ENCODE assay signal across 9 mouse cellular contexts in genomic region chr1:138345992-138346391, GRCm38 (mm10).
DNase-seq lines count a peak whose midpoint lies in the region; ATAC-seq and TF ChIP-seq lines count a peak whose summit lies in the region.
"Had no signal": no experiment of that assay in that cellular context is flagged by ENCODE, and none has a peak within 500 bp of the region (broad histone marks: within the 10 kb centered on the region; RNA-seq: fewer than 3 reads in every experiment).

No protein-coding gene starts in this region.

- H3K27me3 ChIP-seq in neural tube, embryonic 12.5 days (replicated peaks): no peaks in the 10 kb centered on the region
- no peaks in the 10 kb centered on the region for H3K27me3 ChIP-seq in hindbrain, embryonic 10.5 days (ENCODE audit: insufficient read depth, poor library complexity, severe bottlenecking)
- no peaks in the 10 kb centered on the region for H3K27me3 ChIP-seq in midbrain, embryonic 11.5 days (ENCODE audit: control insufficient read depth, insufficient read depth, low read length)
- no peaks in the 10 kb centered on the region for H3K27me3 ChIP-seq in thymus, adult 2 months (ENCODE audit: control insufficient read depth, insufficient read depth, low read length)

- no peak for DNase-seq in neural tube, embryonic 10.5 days (ENCODE audit: extremely low spot score, low spot score)
- peak; percentile 14 for DNase-seq in hindbrain, embryonic 10.5 days (ENCODE audit: low spot score)
- DNase-seq in midbrain, embryonic 11.5 days (ENCODE audit: low spot score, missing footprints): peak; percentile 85
- no peak for DNase-seq in thymus, adult 2 months
- DNase-seq in kidney, postnatal 25 days: no peak
- no peak for DNase-seq in heart, postnatal 14 days

- 41% methylated on average over 10 of the region's 10 CpGs for WGBS in neural tube, embryonic 12.5 days
- 27% methylated on average over 10 of the region's 10 CpGs for WGBS in hindbrain, embryonic 10.5 days
- 32% methylated on average over 10 of the region's 10 CpGs for WGBS in midbrain, embryonic 11.5 days
- WGBS in thymus, adult 2 months: 94% methylated on average over 10 of the region's 10 CpGs

- no peak for TF ChIP-seq CTCF in thymus, adult 2 months (IDR thresholded peaks at IDR 0.05; ENCODE audit: borderline replicate concordance, control insufficient read depth, extremely low read depth, insufficient read depth, low read length, poor library complexity)

- H3K9me3 ChIP-seq in neural tube, embryonic 12.5 days: no peaks in the 10 kb centered on the region
- no peaks in the 10 kb centered on the region for H3K9me3 ChIP-seq in hindbrain, embryonic 10.5 days
- H3K9me3 ChIP-seq in midbrain, embryonic 11.5 days (ENCODE audit: control insufficient read depth, low read length): no peaks in the 10 kb centered on the region

- H3K9ac ChIP-seq in neural tube, embryonic 12.5 days: no peak overlapping the region
- 0 out of 2 replicates have a peak overlapping the region, but pooled peaks have one; percentile 46 for H3K9ac ChIP-seq in midbrain, embryonic 11.5 days (ENCODE audit: low read length)

- ATAC-seq in neural tube, embryonic 12.5 days (ENCODE audit: low FRiP score, low read depth): no peak; the same call in 1 of the 2 replicates
- ATAC-seq in midbrain, embryonic 11.5 days (ENCODE audit: low FRiP score): peak; percentile 81
- ATAC-seq: intestine, embryonic 16.5 days had no signal

- H3K4me1 ChIP-seq in neural tube, embryonic 12.5 days: no peaks in the 10 kb centered on the region
- peaks cover 13% of the 10 kb centered on the region for H3K4me1 ChIP-seq in hindbrain, embryonic 10.5 days (replicated peaks)
- peaks cover 3% of the 10 kb centered on the region for H3K4me1 ChIP-seq in midbrain, embryonic 11.5 days (ENCODE audit: control insufficient read depth, insufficient read depth, low read length)
- peaks cover 4% of the 10 kb centered on the region for H3K4me1 ChIP-seq in thymus, adult 2 months (replicated peaks; ENCODE audit: control insufficient read depth, insufficient read depth, low read length)

- intact Hi-C loops in heart, postnatal 14 days (cut with DNase I): no loop called here

- H3K4me3 ChIP-seq in neural tube, embryonic 12.5 days: no peak overlapping the region
- peak overlapping the region; percentile 36 for H3K4me3 ChIP-seq in hindbrain, embryonic 10.5 days
- no peak overlapping the region for H3K4me3 ChIP-seq in midbrain, embryonic 11.5 days (ENCODE audit: low read depth, low read length)
- H3K4me3 ChIP-seq in thymus, adult 2 months (ENCODE audit: control insufficient read depth, insufficient read depth, low read length): no peak overlapping the region
- H3K4me3 ChIP-seq: myocyte had no signal

- H3K4me2 ChIP-seq in neural tube, embryonic 12.5 days (replicated peaks): 0 out of 2 replicates have a peak overlapping the region, but pooled peaks have one; percentile 24
- peak overlapping the region; percentile 31 for H3K4me2 ChIP-seq in midbrain, embryonic 11.5 days

- TF ChIP-seq POLR2A in thymus, adult 2 months (IDR thresholded peaks at IDR 0.05; ENCODE audit: control insufficient read depth, extremely low read depth, insufficient read depth, low read length, poor library complexity): no peak

- H3K36me3 ChIP-seq in neural tube, embryonic 12.5 days: no peaks in the 10 kb centered on the region
- no peaks in the 10 kb centered on the region for H3K36me3 ChIP-seq in hindbrain, embryonic 10.5 days
- H3K36me3 ChIP-seq in midbrain, embryonic 11.5 days (ENCODE audit: control insufficient read depth, insufficient read depth, low read length): no peaks in the 10 kb centered on the region
- H3K36me3 ChIP-seq in thymus, adult 2 months (ENCODE audit: control insufficient read depth, insufficient read depth, low read length): no peaks in the 10 kb centered on the region

- no peak overlapping the region for H3K27ac ChIP-seq in neural tube, embryonic 12.5 days
- H3K27ac ChIP-seq in hindbrain, embryonic 10.5 days: peak overlapping the region; percentile 64
- H3K27ac ChIP-seq in midbrain, embryonic 11.5 days (ENCODE audit: low read depth, low read length): no peak overlapping the region
- no peak overlapping the region for H3K27ac ChIP-seq in thymus, adult 2 months (ENCODE audit: control insufficient read depth, insufficient read depth, low read length)

Comparison
In these comparisons a context has a peak if more than half of its experiments do, and no peak if none do; other contexts are left out.
1. DNase-seq: peak in hindbrain, embryonic 10.5 days (single experiment) and midbrain, embryonic 11.5 days (single experiment); none in neural tube, embryonic 10.5 days (single experiment), thymus, adult 2 months (single experiment), kidney, postnatal 25 days (0 of 2) and heart, postnatal 14 days (0 of 2).